Mouse (Mus musculus): ENCODE measurements around the gene Fam71f2. TPM values are rescaled to one million over a fixed set of nuclear protein-coding genes. Genes with fewer than 3 reads are reported as not detected.

The Fam71f2 gene
- polyA plus RNA-seq (2015; fragmentation: Nextera tagmentation; extraction: Ambion mirVana), result 0.34 and 0.41 TPM in 2 replicates

- no peak within 1 kb of the TSS for H3K4me2 ChIP-seq (ENCODE audit: low read length)
- no peak for ATAC-seq
- 86% methylated on average over 8 of the region's 8 CpGs for WGBS
- no peak within 1 kb of the TSS for H3K27ac ChIP-seq (ENCODE audit: low read depth, low read length)
- H3K36me3 ChIP-seq (ENCODE audit: control insufficient read depth, insufficient read depth, low read length), result no peaks in the 10 kb centered on the region
- H3K9ac ChIP-seq (ENCODE audit: low read depth, low read length), result no peak within 1 kb of the TSS
- H3K4me3 ChIP-seq (ENCODE audit: low read length), result no peak within 1 kb of the TSS
- H3K4me1 ChIP-seq (ENCODE audit: control insufficient read depth, insufficient read depth, low read depth, low read length), result no peaks in the 10 kb centered on the region
- H3K9me3 ChIP-seq (ENCODE audit: control insufficient read depth, low read length), result no peaks in the 10 kb centered on the region
- H3K27me3 ChIP-seq (replicated peaks; ENCODE audit: control insufficient read depth, insufficient read depth, low read length), result no peaks in the 10 kb centered on the region
These were observed at the start of gene Fam71f2 for GRCm38 (mm10) chr6:29279293-29279692. Gene Fam71f2 (plus strand): TSS chr6:29279593.

- no peaks in the 10 kb centered on the region for H3K9me3 ChIP-seq (ENCODE audit: control insufficient read depth, low read length)
- 72% methylated on average over 6 of the region's 6 CpGs for WGBS
- no peak overlapping the region for H3K4me2 ChIP-seq (ENCODE audit: low read length)
- no peaks in the 10 kb centered on the region for H3K4me1 ChIP-seq (ENCODE audit: control insufficient read depth, insufficient read depth, low read depth, low read length)
- no peak overlapping the region for H3K4me3 ChIP-seq (ENCODE audit: low read length)
- H3K36me3 ChIP-seq (ENCODE audit: control insufficient read depth, insufficient read depth, low read length), result no peaks in the 10 kb centered on the region
- no peak for ATAC-seq
- H3K27me3 ChIP-seq (replicated peaks; ENCODE audit: control insufficient read depth, insufficient read depth, low read length), result no peaks in the 10 kb centered on the region
- H3K27ac ChIP-seq (ENCODE audit: low read depth, low read length), result no peak overlapping the region
- no peak overlapping the region for H3K9ac ChIP-seq (ENCODE audit: low read depth, low read length)
These were observed 49.0 kb upstream of the Fam71f2 start for GRCm38 (mm10) chr6:29230386-29230785.

DNA sequence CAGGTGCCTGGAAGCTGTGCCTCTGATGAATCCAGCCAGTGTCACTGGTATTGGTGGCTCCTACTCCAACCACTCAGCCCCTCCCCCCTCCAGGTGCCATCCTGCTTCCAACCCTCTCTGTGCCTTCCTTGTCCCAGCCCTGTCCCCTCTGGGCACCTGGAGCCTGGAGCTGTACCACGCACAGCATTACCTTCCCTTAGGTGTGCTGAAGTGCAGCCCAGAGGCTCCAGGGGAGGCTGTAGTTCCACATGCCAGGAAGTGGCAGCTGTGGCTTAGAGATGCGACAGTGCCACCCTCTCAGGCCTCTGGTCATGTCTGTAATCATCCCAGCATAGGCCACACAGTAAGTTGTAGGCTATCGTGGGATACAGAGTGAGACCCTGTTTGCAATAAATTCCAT, 47.6 kb upstream of the Fam71f2 start:
- no peaks in the 10 kb centered on the region for H3K9me3 ChIP-seq (ENCODE audit: control insufficient read depth, low read length)
- no peak overlapping the region for H3K27ac ChIP-seq (ENCODE audit: low read depth, low read length)
- no peaks in the 10 kb centered on the region for H3K4me1 ChIP-seq (ENCODE audit: control insufficient read depth, insufficient read depth, low read depth, low read length)
- no peak overlapping the region for H3K4me2 ChIP-seq (ENCODE audit: low read length)
- 83% methylated on average over 3 of the region's 3 CpGs for WGBS
- no peaks in the 10 kb centered on the region for H3K27me3 ChIP-seq (replicated peaks; ENCODE audit: control insufficient read depth, insufficient read depth, low read length)
- H3K9ac ChIP-seq (ENCODE audit: low read depth, low read length), result no peak overlapping the region
- no peak overlapping the region for H3K4me3 ChIP-seq (ENCODE audit: low read length)
- ATAC-seq, result no peak
- no peaks in the 10 kb centered on the region for H3K36me3 ChIP-seq (ENCODE audit: control insufficient read depth, insufficient read depth, low read length)

- ATAC-seq, result no peak
- Histone ChIP-seq H3K36me3 (ENCODE audit: control insufficient read depth, insufficient read depth, low read length) (no peaks in the 10 kb centered on the region), H3K27me3 (replicated peaks; ENCODE audit: control insufficient read depth, insufficient read depth, low read length) (no peaks in the 10 kb centered on the region), H3K27ac (ENCODE audit: low read depth, low read length) (no peak overlapping the region), H3K9ac (ENCODE audit: low read depth, low read length) (no peak overlapping the region; the same call in 1 of the 2 replicates), H3K4me3 (ENCODE audit: low read length) (no peak overlapping the region), H3K4me1 (ENCODE audit: control insufficient read depth, insufficient read depth, low read depth, low read length) (no peaks in the 10 kb centered on the region), H3K4me2 (ENCODE audit: low read length) (no peak overlapping the region), H3K9me3 (ENCODE audit: control insufficient read depth, low read length) (no peaks in the 10 kb centered on the region)
- WGBS, result 77% methylated on average over 6 of the region's 6 CpGs
These were observed 47.1 kb upstream of the Fam71f2 start for GRCm38 (mm10) chr6:29232321-29232720.

- Histone ChIP-seq H3K4me3 (ENCODE audit: low read length) (no peak overlapping the region), H3K27me3 (replicated peaks; ENCODE audit: control insufficient read depth, insufficient read depth, low read length) (no peaks in the 10 kb centered on the region), H3K9me3 (ENCODE audit: control insufficient read depth, low read length) (no peaks in the 10 kb centered on the region), H3K27ac (ENCODE audit: low read depth, low read length) (no peak overlapping the region), H3K4me1 (ENCODE audit: control insufficient read depth, insufficient read depth, low read depth, low read length) (no peaks in the 10 kb centered on the region), H3K9ac (ENCODE audit: low read depth, low read length) (no peak overlapping the region), H3K36me3 (ENCODE audit: control insufficient read depth, insufficient read depth, low read length) (no peaks in the 10 kb centered on the region), H3K4me2 (ENCODE audit: low read length) (no peak overlapping the region)
- ATAC-seq, result no peak
- WGBS, result 77% methylated on average over 3 of the region's 3 CpGs
These were observed 45.7 kb upstream of the Fam71f2 start for GRCm38 (mm10) chr6:29233710-29234109.

DNA sequence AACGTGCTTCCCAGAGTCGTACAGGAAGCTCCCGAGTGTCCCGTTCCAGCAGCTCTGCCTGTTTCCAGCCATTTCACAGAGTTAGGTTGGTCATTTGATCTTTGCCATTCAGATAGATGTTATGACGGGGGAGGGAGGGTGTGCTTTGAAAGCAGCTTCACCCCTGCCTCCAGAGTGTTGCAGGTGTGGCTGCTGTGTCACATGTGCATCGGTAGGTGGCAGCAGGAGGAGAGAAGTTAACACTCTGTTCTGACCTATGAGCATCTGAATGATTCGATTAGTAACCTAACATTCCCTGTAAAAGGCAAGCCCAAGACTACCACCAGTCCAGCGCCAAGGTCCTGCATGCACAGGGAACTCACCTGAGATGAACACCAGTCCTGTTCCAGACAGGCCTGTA, 45.1 kb upstream of the Fam71f2 start:
- Histone ChIP-seq H3K9ac (ENCODE audit: low read depth, low read length) (no peak overlapping the region), H3K27ac (ENCODE audit: low read depth, low read length) (no peak overlapping the region), H3K4me2 (ENCODE audit: low read length) (no peak overlapping the region), H3K9me3 (ENCODE audit: control insufficient read depth, low read length) (no peaks in the 10 kb centered on the region), H3K36me3 (ENCODE audit: control insufficient read depth, insufficient read depth, low read length) (no peaks in the 10 kb centered on the region), H3K27me3 (replicated peaks; ENCODE audit: control insufficient read depth, insufficient read depth, low read length) (no peaks in the 10 kb centered on the region), H3K4me3 (ENCODE audit: low read length) (no peak overlapping the region), H3K4me1 (ENCODE audit: control insufficient read depth, insufficient read depth, low read depth, low read length) (no peaks in the 10 kb centered on the region)
- 45% methylated on average over 8 of the region's 8 CpGs for WGBS
- ATAC-seq, result no peak

GRCm38 (mm10) chr6:29240806-29241205, 38.6 kb upstream of the Fam71f2 start:
- 45% methylated on average over 2 of the region's 2 CpGs for WGBS
- H3K27me3 ChIP-seq (replicated peaks; ENCODE audit: control insufficient read depth, insufficient read depth, low read length), result no peaks in the 10 kb centered on the region
- no peaks in the 10 kb centered on the region for H3K36me3 ChIP-seq (ENCODE audit: control insufficient read depth, insufficient read depth, low read length)
- no peak overlapping the region for H3K4me3 ChIP-seq (ENCODE audit: low read length)
- no peak overlapping the region for H3K4me2 ChIP-seq (ENCODE audit: low read length)
- no peak overlapping the region for H3K27ac ChIP-seq (ENCODE audit: low read depth, low read length)
- H3K4me1 ChIP-seq (ENCODE audit: control insufficient read depth, insufficient read depth, low read depth, low read length), result no peaks in the 10 kb centered on the region
- no peak overlapping the region for H3K9ac ChIP-seq (ENCODE audit: low read depth, low read length)
- no peak for ATAC-seq
- no peaks in the 10 kb centered on the region for H3K9me3 ChIP-seq (ENCODE audit: control insufficient read depth, low read length)

DNA sequence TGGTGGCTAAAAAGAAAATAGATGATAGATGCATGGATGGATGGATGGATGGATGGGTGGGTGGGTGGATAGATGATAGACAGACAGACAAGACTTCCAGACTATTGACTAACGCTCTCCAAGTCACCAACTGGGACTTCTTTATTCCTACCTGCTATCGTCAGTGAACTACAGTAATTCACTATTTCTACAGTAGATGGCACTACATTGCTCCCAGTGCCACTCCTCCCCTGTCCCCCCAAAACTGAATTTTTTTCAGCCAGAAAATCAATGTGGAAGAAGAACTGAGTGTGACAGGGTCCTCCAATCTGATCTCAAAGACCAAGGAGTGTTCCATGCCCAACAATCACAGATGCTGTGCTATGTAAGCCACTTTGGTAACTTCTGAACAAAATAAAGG, 37.7 kb upstream of the Fam71f2 start:
- Histone ChIP-seq H3K9ac (ENCODE audit: low read depth, low read length) (no peak overlapping the region), H3K27ac (ENCODE audit: low read depth, low read length) (no peak overlapping the region), H3K36me3 (ENCODE audit: control insufficient read depth, insufficient read depth, low read length) (no peaks in the 10 kb centered on the region), H3K4me3 (ENCODE audit: low read length) (no peak overlapping the region), H3K27me3 (replicated peaks; ENCODE audit: control insufficient read depth, insufficient read depth, low read length) (no peaks in the 10 kb centered on the region), H3K9me3 (ENCODE audit: control insufficient read depth, low read length) (no peaks in the 10 kb centered on the region), H3K4me2 (ENCODE audit: low read length) (no peak overlapping the region), H3K4me1 (ENCODE audit: control insufficient read depth, insufficient read depth, low read depth, low read length) (no peaks in the 10 kb centered on the region)
- no peak for ATAC-seq
- WGBS, result 58% methylated on average over 2 of the region's 2 CpGs

GRCm38 (mm10) chr6:29242265-29242664, 37.1 kb upstream of the Fam71f2 start:
- 79% methylated on average over 1 of the region's 1 CpGs for WGBS
- H3K27ac ChIP-seq (ENCODE audit: low read depth, low read length), result no peak overlapping the region
- H3K9ac ChIP-seq (ENCODE audit: low read depth, low read length), result no peak overlapping the region
- no peak overlapping the region for H3K4me3 ChIP-seq (ENCODE audit: low read length)
- no peaks in the 10 kb centered on the region for H3K9me3 ChIP-seq (ENCODE audit: control insufficient read depth, low read length)
- no peak overlapping the region for H3K4me2 ChIP-seq (ENCODE audit: low read length)
- ATAC-seq, result no peak
- H3K36me3 ChIP-seq (ENCODE audit: control insufficient read depth, insufficient read depth, low read length), result no peaks in the 10 kb centered on the region
- no peaks in the 10 kb centered on the region for H3K4me1 ChIP-seq (ENCODE audit: control insufficient read depth, insufficient read depth, low read depth, low read length)
- H3K27me3 ChIP-seq (replicated peaks; ENCODE audit: control insufficient read depth, insufficient read depth, low read length), result no peaks in the 10 kb centered on the region
